Mouse (Mus musculus): ENCODE data around the gene Apod.

GRCm38 (mm10) chr16:31347581-31347980 lies 33.0 kb upstream of the Apod start:
- TF ChIP-seq GATA1 (IDR thresholded peaks at IDR 0.05; ENCODE audit: borderline replicate concordance, low read length) (no peak), FLI1 (IDR thresholded peaks at IDR 0.05; ENCODE audit: low read length) (no peak)
